Mouse (Mus musculus): ENCODE measurements around the gene Col15a1.

Gene Col15a1

GRCm38 (mm10) chr4:47352061-47352661, 144.2 kb downstream of the Col15a1 start:
- DNase-seq (ENCODE audit: low read depth) = no peak

GRCm38 (mm10) chr4:47352803-47353388, 144.9 kb downstream of the Col15a1 start, which contains the start of gene Tgfbr1:
Tgfbr1 (plus strand) TSS chr4:47353222.
- peak; percentile 92 for DNase-seq (ENCODE audit: low read depth)

GRCm38 (mm10) chr4:47353416-47354111, 145.6 kb downstream of the Col15a1 start:
- no peak for DNase-seq (ENCODE audit: low read depth)

GRCm38 (mm10) chr4:47354304-47354703, 146.3 kb downstream of the Col15a1 start:
- DNase-seq (ENCODE audit: low read depth) = no peak

GRCm38 (mm10) chr4:47362662-47363061, 154.7 kb downstream of the Col15a1 start:
- DNase-seq (ENCODE audit: low read depth) = no peak
